Mouse (Mus musculus) lung, postnatal 0 days (tissue): ENCODE results near the gene Mrpl43. TPM values are rescaled to one million over a fixed set of nuclear protein-coding genes. Genes with fewer than 3 reads are reported as not detected.

ENCODE experiments used
- ATAC-seq: fragments of 200-750 bp; cut with Nextera tagmentation; 2 replicates; pipeline ENCODE4 v1.8.0; 2017; ENCODE audit warnings: moderate library complexity
- DNase-seq: peaks from one replicate; pipeline ENCODE4 v3.0.0-alpha.2; 2016; ENCODE audit warnings: low spot score
- H3K27ac ChIP-seq: fragments of 300-500 bp; sonication (generic); 2 replicates; pipeline ENCODE4 v1.5.1; 2014; ENCODE audit warnings: antibody characterized with exemption, mild to moderate bottlenecking, low read length, mixed read lengths
- H3K27me3 ChIP-seq: fragments of 300-500 bp; sonication (generic); replicated peaks from 2 replicates; pipeline ENCODE4 v1.6.1; 2014; ENCODE audit warnings: low read length, mixed read lengths; ENCODE audit not compliant: insufficient read depth
- H3K36me3 ChIP-seq: fragments of 300-500 bp; sonication (generic); 2 replicates; pipeline ENCODE4 v1.6.1; 2014; ENCODE audit warnings: low read length, mixed read lengths; ENCODE audit not compliant: insufficient read depth
- H3K4me1 ChIP-seq: fragments of 300-500 bp; sonication (generic); 2 replicates; pipeline ENCODE4 v1.6.1; 2014; ENCODE audit warnings: antibody characterized with exemption, low read depth, low read length, mixed read lengths; ENCODE audit not compliant: insufficient read depth
- H3K4me2 ChIP-seq: fragments of 300-500 bp; sonication (generic); replicated peaks from 2 replicates; pipeline ENCODE4 v1.6.1; 2014; ENCODE audit warnings: low read depth, mild to moderate bottlenecking, low read length, moderate library complexity, mixed read lengths
- H3K4me3 ChIP-seq: fragments of 300-500 bp; sonication (generic); 2 replicates; pipeline ENCODE4 v1.5.1; 2014; ENCODE audit warnings: low read depth, low read length
- H3K9ac ChIP-seq: fragments of 300-500 bp; sonication (generic); replicated peaks from 2 replicates; pipeline ENCODE4 v1.6.1; 2014; ENCODE audit warnings: low read depth, mild to moderate bottlenecking
- H3K9me3 ChIP-seq: fragments of 300-500 bp; sonication (generic); 2 replicates; pipeline ENCODE4 v1.6.1; 2016; ENCODE audit warnings: low read length, mixed read lengths
- CTCF ChIP-seq: IDR thresholded peaks from 2 replicates; pipeline ENCODE4 v1.5.1; 2016; ENCODE audit warnings: antibody characterized with exemption, mild to moderate bottlenecking
- EP300 ChIP-seq: IDR thresholded peaks from 2 replicates; pipeline ENCODE4 v1.6.1; 2016; ENCODE audit warnings: antibody characterized with exemption, mild to moderate bottlenecking, control low read depth
- WGBS: fragments of 180-500 bp; shearing (Covaris S2); extraction: QIAGEN DNeasy Blood & Tissue Kit; methylation state at CpG from one replicate; pipeline ENCODE4 v1.1.7; 2014; 5-methylcytosine and 5-hydroxymethylcytosine counted together
- polyA plus RNA-seq: library from polyadenylated mRNA; unstranded; fragments of >200 nt; fragmentation: Nextera tagmentation; extraction: Ambion mirVana; gene quantifications from 2 replicates; pipeline ENCODE4 v1.2.1, GENCODE M21; 2015

Mrpl43 gene
- polyA plus RNA-seq, 1 experiment from 2014 or later: 63.3 TPM

- Histone ChIP-seq H3K9ac (no peak overlapping the region), H3K9me3 (no peaks in the 10 kb centered on the region), H3K36me3 (peaks cover 37% of the 10 kb centered on the region), H3K4me2 (no peak overlapping the region), H3K27me3 (no peaks in the 10 kb centered on the region), H3K27ac (no peak overlapping the region), H3K4me1 (no peaks in the 10 kb centered on the region), H3K4me3 (no peak overlapping the region)
- ATAC-seq: no peak
- WGBS: 95% methylated on average over 2 of the region's 2 CpGs
- TF ChIP-seq EP300 (no peak), CTCF (no peak)
- DNase-seq: no peak
Measured at GRCm38 (mm10) chr19:44959633-44960032, 46.6 kb downstream of the Mrpl43 start.

Other genes starting within 250 kb of the Mrpl43 start
- 10.6 and 11.6 TPM in 2 replicates for gene Slf2, start 75.3 kb downstream of the Mrpl43 start, polyA plus RNA-seq
- 0.47 and 1.0 TPM in 2 replicates for gene Sema4g, start 17.3 kb downstream of the Mrpl43 start, polyA plus RNA-seq
- 7.5 and 7.9 TPM in 2 replicates for gene Twnk, start 779 bp downstream of the Mrpl43 start, polyA plus RNA-seq
- 56.0 and 59.4 TPM in 2 replicates for gene Lzts2, start 8.0 kb upstream of the Mrpl43 start, polyA plus RNA-seq
- 0.12 and 0.13 TPM in 2 replicates for gene Pdzd7, start 39.3 kb upstream of the Mrpl43 start, polyA plus RNA-seq
- 45.6 and 53.0 TPM in 2 replicates for gene Sfxn3, start 41.1 kb upstream of the Mrpl43 start, polyA plus RNA-seq
- gene Kazald1, start 68.8 kb upstream of the Mrpl43 start, polyA plus RNA-seq: 11.2 and 12.8 TPM in 2 replicates
- not detected in 2 replicates for gene Tlx1, start 144.2 kb upstream of the Mrpl43 start, polyA plus RNA-seq
- gene Lbx1, start 229.4 kb upstream of the Mrpl43 start, polyA plus RNA-seq: not detected in 2 replicates